Mouse (Mus musculus): ENCODE results near the gene Cfap77. TPM values are rescaled to one million over a fixed set of nuclear protein-coding genes. Genes with fewer than 3 reads are reported as not detected.

The Cfap77 gene
- total RNA-seq, 2 experiments from 2014 or later: 1.2 to 1.9 TPM

GRCm38 (mm10) chr2:28908389-28909153 lies 146.3 kb downstream of the Cfap77 start:
- DNase-seq (ENCODE audit: low spot score in 2 of 2): no peak

GRCm38 (mm10) chr2:28907691-28908388 lies 147.0 kb downstream of the Cfap77 start:
- no peak for DNase-seq (ENCODE audit: low spot score in 2 of 2)

- DNase-seq (ENCODE audit: low spot score in 2 of 2): no peak
Measured at GRCm38 (mm10) chr2:28905561-28905960, 149.3 kb downstream of the Cfap77 start.

GRCm38 (mm10) chr2:28904786-28905185 lies 150.1 kb downstream of the Cfap77 start:
- DNase-seq (ENCODE audit: low spot score in 2 of 2): no peak

- DNase-seq (ENCODE audit: low spot score in 2 of 2): no peak
Measured at GRCm38 (mm10) chr2:28903871-28904270, 151.0 kb downstream of the Cfap77 start.

- DNase-seq (ENCODE audit: low spot score in 2 of 2): no peak
Measured at GRCm38 (mm10) chr2:28902291-28902690, 152.6 kb downstream of the Cfap77 start.

GRCm38 (mm10) chr2:28897340-28897899 lies 157.4 kb downstream of the Cfap77 start:
- DNase-seq (ENCODE audit: low spot score in 2 of 2): no peak

GRCm38 (mm10) chr2:28895876-28896275 lies 159.0 kb downstream of the Cfap77 start:
- DNase-seq (ENCODE audit: low spot score in 2 of 2): no peak

- DNase-seq (ENCODE audit: low spot score in 2 of 2): no peak
Measured at GRCm38 (mm10) chr2:28893526-28893925, 161.3 kb downstream of the Cfap77 start.

GRCm38 (mm10) chr2:28892796-28893195 lies 162.1 kb downstream of the Cfap77 start:
- no peak for DNase-seq (ENCODE audit: low spot score in 2 of 2)

GRCm38 (mm10) chr2:28884914-28885313 lies 170.0 kb downstream of the Cfap77 start:
- DNase-seq (ENCODE audit: low spot score in 2 of 2): no peak

- no peak for DNase-seq (ENCODE audit: low spot score in 2 of 2)
Measured at GRCm38 (mm10) chr2:28882826-28883485, 171.9 kb downstream of the Cfap77 start.

GRCm38 (mm10) chr2:28882047-28882446 lies 172.8 kb downstream of the Cfap77 start:
- no peak for DNase-seq (ENCODE audit: low spot score in 2 of 2)

- DNase-seq (ENCODE audit: low spot score in 2 of 2): no peak
Measured at GRCm38 (mm10) chr2:28881275-28881674, 173.6 kb downstream of the Cfap77 start.

Other genes with a start within 250 kb of the Cfap77 start
- 10 to 100 TPM; 43.0 to 44.1 TPM for gene Gtf3c4, start 214.7 kb downstream of the Cfap77 start, total RNA-seq (2021)
- gene Ddx31, start 214.7 kb downstream of the Cfap77 start, total RNA-seq (2021): 10 to 100 TPM in 1 of 2 experiments, 1 to 10 TPM in 1; 9.4 to 10.8 TPM
- gene Barhl1, start 138.4 kb downstream of the Cfap77 start, total RNA-seq (2021): under 1 TPM in 1 of 2 experiments, not detected in 1; 0.79 TPM
- gene Ttf1, start 5.2 kb upstream of the Cfap77 start, total RNA-seq (2021): 10 to 100 TPM; 16.4 to 16.8 TPM
- 10 to 100 TPM; 39.9 to 43.6 TPM for gene Setx, start 69.1 kb upstream of the Cfap77 start, total RNA-seq (2021)
- gene Ntng2, start 197.9 kb upstream of the Cfap77 start, total RNA-seq (2021): 10 to 100 TPM; 31.5 to 32.3 TPM

All from adrenal gland, postnatal 4 days (tissue).